Mouse (Mus musculus): ENCODE data around the gene Car2.

GRCm38 (mm10) chr3:14878749-14879223 lies 7.3 kb upstream of the Car2 start:
- no peak for TF ChIP-seq CTCF (IDR thresholded peaks at IDR 0.05; ENCODE audit: low read depth)
- peak; percentile 100 for TF ChIP-seq EP300 (IDR thresholded peaks at IDR 0.05; ENCODE audit: low read depth)

Measured in liver, embryonic 14.5 days (tissue).